Mouse (Mus musculus) hindbrain, embryonic 13.5 days (tissue): ENCODE data around the gene Rad9a. TPM values are rescaled to one million over a fixed set of nuclear protein-coding genes. Genes with fewer than 3 reads are reported as not detected.

ENCODE experiments used
- ATAC-seq: fragments of 200-750 bp; cut with Nextera tagmentation; 2 replicates; pipeline ENCODE4 v1.8.0; 2017; ENCODE audit warnings: moderate TSS enrichment; ENCODE audit not compliant: low FRiP score
- H3K27ac ChIP-seq: fragments of 300-500 bp; sonication (generic); 2 replicates; pipeline ENCODE4 v1.5.1; 2015; ENCODE audit warnings: inconsistent platforms, mild to moderate bottlenecking, moderate library complexity
- H3K27me3 ChIP-seq: fragments of 300-500 bp; sonication (generic); 2 replicates; pipeline ENCODE4 v1.6.1; 2015; ENCODE audit warnings: mild to moderate bottlenecking, inconsistent platforms
- H3K36me3 ChIP-seq: fragments of 300-500 bp; sonication (generic); 2 replicates; pipeline ENCODE4 v1.6.1; 2015; ENCODE audit warnings: mild to moderate bottlenecking, inconsistent platforms
- H3K4me1 ChIP-seq: fragments of 300-500 bp; sonication (generic); replicated peaks from 2 replicates; pipeline ENCODE4 v1.6.1; 2015; ENCODE audit warnings: inconsistent platforms
- H3K4me2 ChIP-seq: fragments of 300-500 bp; sonication (generic); 2 replicates; pipeline ENCODE4 v1.6.1; 2015; ENCODE audit warnings: inconsistent platforms, mild to moderate bottlenecking, moderate library complexity
- H3K4me3 ChIP-seq: fragments of 300-500 bp; sonication (generic); 2 replicates; pipeline ENCODE4 v1.5.1; 2015; ENCODE audit warnings: mild to moderate bottlenecking, inconsistent platforms
- H3K9ac ChIP-seq: fragments of 300-500 bp; sonication (generic); 2 replicates; pipeline ENCODE4 v1.6.1; 2015; ENCODE audit warnings: mild to moderate bottlenecking, inconsistent platforms
- H3K9me3 ChIP-seq: fragments of 300-500 bp; sonication (generic); 2 replicates; pipeline ENCODE4 v1.6.1; 2016; ENCODE audit warnings: inconsistent platforms
- WGBS: fragments of 180-500 bp; shearing (Covaris S2); methylation state at CpG from one replicate; pipeline ENCODE4 v1.1.7; 2015; 5-methylcytosine and 5-hydroxymethylcytosine counted together
- polyA plus RNA-seq: library from polyadenylated mRNA; unstranded; fragments of >200 nt; fragmentation: Nextera tagmentation; extraction: Ambion mirVana; gene quantifications from 2 replicates; pipeline ENCODE4 v1.2.1, GENCODE M21; 2015

Gene Rad9a
- polyA plus RNA-seq, 1 experiment from 2014 or later: 20.4 TPM

- H3K27me3 ChIP-seq: peaks cover 47% of the 10 kb centered on the region
- no peaks in the 10 kb centered on the region for H3K9me3 ChIP-seq
- H3K4me1 ChIP-seq: peaks cover 12% of the 10 kb centered on the region
- 65% methylated on average over 4 of the region's 4 CpGs for WGBS
- no peak for ATAC-seq
- no peaks in the 10 kb centered on the region for H3K36me3 ChIP-seq
- no peak overlapping the region for H3K4me2 ChIP-seq
- H3K9ac ChIP-seq: no peak overlapping the region
- no peak overlapping the region for H3K4me3 ChIP-seq
- H3K27ac ChIP-seq: no peak overlapping the region
These were observed 27.4 kb upstream of the Rad9a start for GRCm38 (mm10) chr19:4228891-4229290.

- no peak for ATAC-seq
- 20% methylated on average over 8 of the region's 8 CpGs for WGBS
These were observed 26.6 kb upstream of the Rad9a start for GRCm38 (mm10) chr19:4227894-4228678.

GRCm38 (mm10) chr19:4227446-4227845 lies 26.0 kb upstream of the Rad9a start:
- Histone ChIP-seq H3K9ac (no peak overlapping the region), H3K4me2 (no peak overlapping the region), H3K36me3 (no peaks in the 10 kb centered on the region), H3K9me3 (no peaks in the 10 kb centered on the region), H3K27me3 (peaks cover 43% of the 10 kb centered on the region), H3K4me1 (peaks cover 9% of the 10 kb centered on the region), H3K4me3 (no peak overlapping the region), H3K27ac (no peak overlapping the region)
- 70% methylated on average over 5 of the region's 5 CpGs for WGBS
- ATAC-seq: no peak

More at GRCm38 (mm10) chr19:4227894-4228678, 26.6 kb upstream of the Rad9a start:
- Histone ChIP-seq H3K4me2 (no peak overlapping the region), H3K36me3 (no peaks in the 10 kb centered on the region), H3K4me3 (no peak overlapping the region), H3K27ac (no peak overlapping the region), H3K9ac (no peak overlapping the region), H3K27me3 (peaks cover 44% of the 10 kb centered on the region), H3K4me1 (peaks cover 12% of the 10 kb centered on the region), H3K9me3 (no peaks in the 10 kb centered on the region)

DNA sequence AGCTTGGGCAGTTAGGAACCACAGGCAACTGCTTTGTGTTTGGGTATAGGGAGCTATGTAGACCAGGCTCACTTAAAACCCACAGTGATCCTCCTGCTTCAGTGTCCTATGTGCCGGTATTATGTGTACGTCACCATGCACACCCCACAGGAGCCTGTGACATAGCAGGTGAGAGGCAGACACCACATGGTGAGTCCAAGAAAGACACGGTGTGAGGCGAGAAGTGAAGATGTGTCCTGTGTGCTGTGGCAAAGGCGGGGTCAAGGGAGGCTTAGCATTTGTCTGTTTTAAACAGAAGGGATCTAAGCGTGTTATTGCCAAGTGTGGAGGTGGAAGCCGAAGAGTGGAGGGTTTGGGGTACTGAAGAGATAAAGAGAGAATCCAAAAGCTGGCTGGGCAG lies 25.3 kb upstream of the Rad9a start:
- no peak for ATAC-seq
- 89% methylated on average over 7 of the region's 7 CpGs for WGBS
- H3K27me3 ChIP-seq: peaks cover 46% of the 10 kb centered on the region

DNA sequence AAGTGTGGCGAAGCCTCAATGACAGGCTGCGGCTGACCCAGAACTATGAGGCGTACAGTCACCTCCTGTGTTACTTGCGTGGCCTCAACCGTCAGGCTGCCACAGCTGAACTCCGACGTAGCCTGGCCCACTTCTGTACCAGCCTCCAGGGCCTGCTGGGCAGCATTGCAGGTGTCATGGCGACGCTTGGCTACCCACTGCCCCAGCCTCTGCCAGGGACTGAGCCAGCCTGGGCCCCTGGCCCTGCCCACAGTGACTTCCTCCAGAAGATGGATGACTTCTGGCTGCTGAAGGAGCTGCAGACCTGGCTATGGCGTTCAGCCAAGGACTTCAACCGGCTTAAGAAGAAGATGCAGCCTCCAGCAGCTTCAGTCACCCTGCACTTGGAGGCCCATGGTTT lies 20.7 kb upstream of the Rad9a start:
- H3K9ac ChIP-seq: peak overlapping the region; percentile 6; the same call in 1 of the 2 replicates
- H3K27me3 ChIP-seq: peaks cover 59% of the 10 kb centered on the region
- no peak overlapping the region for H3K4me3 ChIP-seq
- WGBS: 77% methylated on average over 11 of the region's 11 CpGs
- no peak overlapping the region for H3K4me2 ChIP-seq
- no peaks in the 10 kb centered on the region for H3K9me3 ChIP-seq
- ATAC-seq: no peak
- peaks cover 25% of the 10 kb centered on the region for H3K4me1 ChIP-seq
- no peaks in the 10 kb centered on the region for H3K36me3 ChIP-seq
- H3K27ac ChIP-seq: no peak overlapping the region

More for the DNA sequence above, 25.3 kb upstream of the Rad9a start:
- H3K36me3 ChIP-seq: no peaks in the 10 kb centered on the region
- H3K4me2 ChIP-seq: no peak overlapping the region
- H3K4me3 ChIP-seq: no peak overlapping the region
- peaks cover 11% of the 10 kb centered on the region for H3K4me1 ChIP-seq
- no peak overlapping the region for H3K9ac ChIP-seq
- no peaks in the 10 kb centered on the region for H3K9me3 ChIP-seq
- H3K27ac ChIP-seq: no peak overlapping the region

DNA sequence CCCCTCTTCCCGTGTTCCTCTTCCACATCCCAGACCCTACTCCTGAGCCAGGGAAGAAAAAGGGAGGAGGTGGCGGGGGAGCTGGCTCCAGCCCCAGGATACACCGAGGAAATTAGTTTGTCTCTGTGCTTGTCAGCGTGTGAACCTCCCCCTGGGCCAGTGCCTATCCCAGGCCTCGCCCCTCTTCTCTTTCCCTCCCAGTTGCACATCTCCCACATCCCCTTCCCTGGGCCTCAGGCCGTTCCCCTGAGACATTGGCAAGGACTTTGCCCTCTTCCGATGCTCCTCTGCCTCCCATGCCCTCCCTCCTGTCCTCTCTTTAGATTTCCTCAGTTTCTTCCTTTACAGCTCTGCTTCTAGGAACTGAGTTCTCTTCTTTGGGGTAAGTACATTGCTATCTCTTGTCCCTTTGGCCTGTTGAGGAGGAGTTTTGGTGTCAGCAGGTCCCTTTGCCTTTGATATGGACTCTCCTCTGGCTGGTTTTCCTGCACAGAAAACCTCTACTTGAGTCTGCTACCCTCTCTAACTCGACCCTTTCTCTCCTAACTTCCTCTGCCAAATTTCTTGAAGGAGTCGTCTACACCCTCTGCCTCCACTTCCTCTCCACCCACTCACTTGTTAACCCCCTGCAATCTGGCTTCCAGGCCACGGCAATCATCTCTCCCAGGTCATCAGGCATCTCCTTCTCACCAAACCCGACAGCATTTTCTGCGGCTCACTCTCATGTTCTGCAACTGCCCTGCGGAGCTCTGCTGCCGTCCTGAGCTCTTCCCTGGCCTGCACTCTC lies 19.7 kb upstream of the Rad9a start:
- Histone ChIP-seq H3K4me1 (peaks cover 34% of the 10 kb centered on the region), H3K27ac (no peak overlapping the region), H3K4me3 (no peak overlapping the region), H3K9ac (peak overlapping the region; percentile 19; the same call in 1 of the 2 replicates), H3K27me3 (peaks cover 63% of the 10 kb centered on the region), H3K9me3 (no peaks in the 10 kb centered on the region), H3K4me2 (no peak overlapping the region), H3K36me3 (no peaks in the 10 kb centered on the region)
- ATAC-seq: no peak
- WGBS: 46% methylated on average over 14 of the region's 14 CpGs

- Histone ChIP-seq H3K9me3 (no peaks in the 10 kb centered on the region), H3K27me3 (peaks cover 67% of the 10 kb centered on the region), H3K9ac (peak overlapping the region; percentile 19; the same call in 1 of the 2 replicates), H3K4me3 (no peak overlapping the region), H3K4me2 (no peak overlapping the region), H3K27ac (no peak overlapping the region), H3K4me1 (peaks cover 40% of the 10 kb centered on the region), H3K36me3 (no peaks in the 10 kb centered on the region)
- WGBS: 51% methylated on average over 4 of the region's 4 CpGs
- no peak for ATAC-seq
These were observed 19.0 kb upstream of the Rad9a start for GRCm38 (mm10) chr19:4220416-4220815.

GRCm38 (mm10) chr19:4219943-4220342 lies 18.5 kb upstream of the Rad9a start:
- Histone ChIP-seq H3K4me1 (peaks cover 44% of the 10 kb centered on the region), H3K27ac (no peak overlapping the region), H3K9me3 (no peaks in the 10 kb centered on the region), H3K9ac (no peak overlapping the region), H3K36me3 (no peaks in the 10 kb centered on the region), H3K4me2 (no peak overlapping the region), H3K27me3 (peaks cover 70% of the 10 kb centered on the region), H3K4me3 (no peak overlapping the region)
- ATAC-seq: no peak
- 86% methylated on average over 6 of the region's 6 CpGs for WGBS

DNA sequence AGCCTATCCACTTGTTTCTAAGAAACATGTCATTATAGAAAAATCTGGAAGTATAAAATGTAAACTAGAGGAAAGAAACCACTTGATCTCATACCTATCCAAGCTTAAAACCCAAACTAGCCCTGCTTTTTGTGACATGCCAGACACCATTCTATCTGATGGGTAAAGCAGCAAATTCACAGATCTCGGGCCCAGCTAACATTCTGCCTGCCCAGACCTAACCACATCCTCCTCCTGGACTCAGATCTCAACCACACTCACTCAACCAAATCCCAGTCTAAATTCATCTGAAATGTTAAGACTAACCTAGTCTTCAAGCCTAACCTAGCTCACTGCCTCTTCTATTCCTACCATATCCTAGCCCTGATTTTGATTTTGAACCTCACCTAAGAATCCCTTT lies 17.3 kb upstream of the Rad9a start:
- 80% methylated on average over 1 of the region's 1 CpGs for WGBS
- Histone ChIP-seq H3K9me3 (no peaks in the 10 kb centered on the region), H3K27me3 (peaks cover 79% of the 10 kb centered on the region), H3K4me1 (peaks cover 56% of the 10 kb centered on the region), H3K4me2 (no peak overlapping the region), H3K9ac (no peak overlapping the region), H3K27ac (no peak overlapping the region), H3K4me3 (no peak overlapping the region), H3K36me3 (no peaks in the 10 kb centered on the region)
- no peak for ATAC-seq

GRCm38 (mm10) chr19:4218293-4218692 lies 16.8 kb upstream of the Rad9a start:
- Histone ChIP-seq H3K27me3 (peaks cover 81% of the 10 kb centered on the region), H3K27ac (no peak overlapping the region), H3K4me2 (no peak overlapping the region), H3K4me1 (peaks cover 61% of the 10 kb centered on the region), H3K4me3 (no peak overlapping the region), H3K9me3 (no peaks in the 10 kb centered on the region), H3K9ac (no peak overlapping the region; the same call in 1 of the 2 replicates), H3K36me3 (no peaks in the 10 kb centered on the region)
- WGBS: 91% methylated on average over 10 of the region's 11 CpGs
- ATAC-seq: no peak

GRCm38 (mm10) chr19:4217855-4218254 lies 16.4 kb upstream of the Rad9a start:
- Histone ChIP-seq H3K4me3 (no peak overlapping the region), H3K27ac (no peak overlapping the region), H3K36me3 (no peaks in the 10 kb centered on the region), H3K9me3 (no peaks in the 10 kb centered on the region), H3K4me1 (peaks cover 65% of the 10 kb centered on the region), H3K4me2 (no peak overlapping the region), H3K27me3 (peaks cover 85% of the 10 kb centered on the region), H3K9ac (no peak overlapping the region; the same call in 1 of the 2 replicates)
- WGBS: 52% methylated on average over 3 of the region's 3 CpGs
- no peak for ATAC-seq

DNA sequence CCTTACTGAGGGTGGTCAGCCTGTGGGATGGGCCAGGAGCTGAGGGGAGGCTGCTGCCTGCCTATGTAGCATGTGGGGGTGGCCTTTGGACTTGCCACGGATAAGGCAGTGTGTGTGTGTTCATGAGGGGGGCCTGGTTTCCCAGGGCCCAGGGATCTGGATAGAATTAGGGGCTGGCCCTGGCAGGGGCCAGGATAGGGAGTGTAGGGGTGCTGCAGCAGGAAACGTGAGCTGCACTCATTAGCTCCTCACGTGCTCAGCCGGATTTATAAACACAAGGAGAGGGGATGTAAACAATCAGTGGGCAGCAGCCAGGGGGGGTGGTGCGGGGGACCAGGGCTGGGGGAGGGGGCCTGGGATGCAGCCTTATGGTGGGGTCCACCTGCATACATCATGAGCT lies 15.7 kb upstream of the Rad9a start:
- no peak for ATAC-seq
- peaks cover 91% of the 10 kb centered on the region for H3K27me3 ChIP-seq
- no peaks in the 10 kb centered on the region for H3K9me3 ChIP-seq
- H3K9ac ChIP-seq: no peak overlapping the region
- H3K36me3 ChIP-seq: no peaks in the 10 kb centered on the region
- no peak overlapping the region for H3K4me3 ChIP-seq
- no peak overlapping the region for H3K27ac ChIP-seq
- H3K4me2 ChIP-seq: no peak overlapping the region
- H3K4me1 ChIP-seq: peaks cover 66% of the 10 kb centered on the region
- WGBS: 16% methylated on average over 5 of the region's 5 CpGs
